ENCODE assay signal across 1 mouse cellular context in genomic region chr5:90742029-90742428, GRCm38 (mm10).
TF ChIP-seq lines count a peak whose summit lies in the region.

No protein-coding gene starts in this region.

TF ChIP-seq in MEL, 35 proteins besides CTCF, POLR2A, EP300 and RAD21:
- TF ChIP-seq E2F4 (IDR thresholded peaks at IDR 0.05; ENCODE audit: borderline replicate concordance, low read depth, low read length) (no peak), POLR2AphosphoS2 (IDR thresholded peaks at IDR 0.05; ENCODE audit: low read length) (no peak), MAX (IDR thresholded peaks at IDR 0.05; ENCODE audit: low read length) (peak; percentile 86), RCOR1 (IDR thresholded peaks at IDR 0.05; ENCODE audit: low read depth, low read length) (peak; percentile 95), NRF1 (IDR thresholded peaks at IDR 0.05; ENCODE audit: insufficient read depth, low read depth, low read length, poor library complexity, severe bottlenecking) (no peak), BHLHE40 (IDR thresholded peaks at IDR 0.05; ENCODE audit: borderline replicate concordance, low read depth, low read length) (peak; percentile 99), ELF1 (IDR thresholded peaks at IDR 0.05; ENCODE audit: low read depth, low read length) (0 out of 2 replicates have a peak, but pooled peaks have one; percentile 14), JUND (IDR thresholded peaks at IDR 0.05; ENCODE audit: low read depth, low read length) (no peak), SMC3 (IDR thresholded peaks at IDR 0.05; ENCODE audit: low read depth, low read length) (no peak), ETS1 (IDR thresholded peaks at IDR 0.05; ENCODE audit: low read depth, low read length) (peak; percentile 98), TAL1 (IDR thresholded peaks at IDR 0.05; ENCODE audit: low read length) (no peak), UBTF (IDR thresholded peaks at IDR 0.05; ENCODE audit: borderline replicate concordance, insufficient read depth, low read depth, low read length) (no peak), ZC3H11A (IDR thresholded peaks at IDR 0.05; ENCODE audit: low read depth, low read length) (peak; percentile 25), MAZ (IDR thresholded peaks at IDR 0.05; ENCODE audit: low read depth, low read length) (0 out of 2 replicates have a peak, but pooled peaks have one; percentile 38), USF1 (IDR thresholded peaks at IDR 0.05; ENCODE audit: low read depth, low read length) (peak; percentile 86), TBP (IDR thresholded peaks at IDR 0.05; ENCODE audit: low read depth, low read length) (peak; percentile 55; the same call in 1 of the 2 replicates), POLR2AphosphoS5 (IDR thresholded peaks at IDR 0.05; ENCODE audit: borderline replicate concordance, low read depth, low read length) (no peak), GABPA (IDR thresholded peaks at IDR 0.05; ENCODE audit: low read depth, low read length) (peak; percentile 77), KAT2A (conservative IDR thresholded peaks at IDR 0.05; ENCODE audit: low read depth, low read length) (no peak; the same call in 1 of the 2 replicates), MEF2A (IDR thresholded peaks at IDR 0.05; ENCODE audit: extremely low read depth, insufficient replicate concordance, low read depth, low read length, poor library complexity, severe bottlenecking) (no peak), ZMIZ1 (IDR thresholded peaks at IDR 0.05; ENCODE audit: low read depth, low read length) (no peak), SIN3A (IDR thresholded peaks at IDR 0.05; ENCODE audit: low read length) (peak; percentile 85), USF2 (IDR thresholded peaks at IDR 0.05; ENCODE audit: borderline replicate concordance in 1 of 2, insufficient read depth in 1 of 2, low read depth in 1 of 2, low read length in 2 of 2) (0 out of 4 replicates have a peak, but pooled peaks of 1 of the 2 experiments have one; percentile 26), MXI1 (IDR thresholded peaks at IDR 0.05; ENCODE audit: low read depth, low read length) (peak; percentile 69), TCF12 (IDR thresholded peaks at IDR 0.05; ENCODE audit: low read depth, low read length) (peak; percentile 50), CHD2 (IDR thresholded peaks at IDR 0.05; ENCODE audit: low read length) (no peak), ZKSCAN1 (IDR thresholded peaks at IDR 0.05; ENCODE audit: low read depth, low read length) (no peak), GATA1 (IDR thresholded peaks at IDR 0.05; ENCODE audit: low read depth, low read length) (peak; percentile 64), MYC (IDR thresholded peaks at IDR 0.05; ENCODE audit: low read depth, low read length) (peak; percentile 91), HCFC1 (IDR thresholded peaks at IDR 0.05; ENCODE audit: low read depth, low read length) (peak; percentile 54; the same call in 1 of the 2 replicates), CHD1 (IDR thresholded peaks at IDR 0.05; ENCODE audit: low read depth, low read length) (no peak), MYB (IDR thresholded peaks at IDR 0.05; ENCODE audit: low read depth, low read length) (0 out of 2 replicates have a peak, but pooled peaks have one; percentile 34), ZNF384 (IDR thresholded peaks at IDR 0.05; ENCODE audit: low read depth, low read length) (0 out of 2 replicates have a peak, but pooled peaks have one; percentile 38), MAFK (IDR thresholded peaks at IDR 0.05; ENCODE audit: borderline replicate concordance, low read depth, low read length) (peak; percentile 98), NELFE (IDR thresholded peaks at IDR 0.05; ENCODE audit: low read depth, low read length) (no peak)
